In the genomic region with DNA sequence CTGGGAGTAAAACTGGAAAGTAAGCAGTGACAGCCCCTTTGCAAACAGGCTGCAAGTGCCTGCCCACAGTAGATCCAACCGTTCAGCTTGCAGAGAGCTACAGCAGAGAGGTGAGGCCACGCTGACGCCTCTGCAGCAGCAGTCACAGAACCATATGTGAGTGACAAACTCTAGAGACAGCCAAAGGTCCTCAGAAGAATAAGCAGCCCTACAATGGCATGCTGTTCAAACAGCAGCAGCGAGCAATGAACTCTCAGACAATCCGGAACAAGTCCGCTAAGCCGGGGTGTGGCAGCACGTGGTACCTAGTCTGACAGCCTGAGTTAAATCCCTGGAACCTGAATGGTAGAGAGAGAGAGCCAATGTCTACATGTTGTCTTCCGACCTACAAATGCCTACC, we compare ENCODE assay signal across 10 mouse cellular contexts. TPM values are rescaled to one million over a fixed set of nuclear protein-coding genes. Genes with fewer than 3 reads are reported as not detected.
DNase-seq lines count a peak whose midpoint lies in the region; ATAC-seq and TF ChIP-seq lines count a peak whose summit lies in the region.
"Had no signal": no experiment of that assay in that cellular context is flagged by ENCODE, and none has a peak within 500 bp of the region (broad histone marks: within the 10 kb centered on the region; RNA-seq: fewer than 3 reads in every experiment).

No protein-coding gene starts in this region.

- intact Hi-C loops in left cerebral cortex, postnatal 10 days (cut with DNase I): no loop called here

- TF ChIP-seq POLR2A in cortical plate, adult 2 months (IDR thresholded peaks at IDR 0.05; ENCODE audit: extremely low read depth, insufficient read depth, low read length): no peak

- WGBS in liver, embryonic 13.5 days (ENCODE audit: insufficient replicate concordance): 54% methylated on average over 9 of the region's 9 CpGs

- H3K9ac ChIP-seq in liver, embryonic 13.5 days: peak overlapping the region; percentile 7; the same call in 1 of the 2 replicates

- H3K4me2 ChIP-seq in liver, embryonic 13.5 days: peak overlapping the region; percentile 27

- H3K4me3 ChIP-seq in cortical plate, adult 2 months (ENCODE audit: insufficient read depth, low read length): peak overlapping the region; percentile 3; the same call in 1 of the 2 replicates
- peak overlapping the region; percentile 2 for H3K4me3 ChIP-seq in liver, embryonic 13.5 days (replicated peaks)

- no peaks in the 10 kb centered on the region for H3K27me3 ChIP-seq in liver, embryonic 13.5 days

- ATAC-seq in liver, embryonic 13.5 days (ENCODE audit: low read depth): no peak
- no peak for ATAC-seq in frontal cortex, adult (ENCODE audit: low TSS enrichment)
- ATAC-seq: forebrain, embryonic 16.5 days had no signal

- H3K27ac ChIP-seq in cortical plate, adult 2 months (ENCODE audit: insufficient read depth, low read length): peak overlapping the region; percentile 2; the same call in 1 of the 2 replicates
- no peak overlapping the region for H3K27ac ChIP-seq in liver, embryonic 13.5 days

- H3K9me3 ChIP-seq in liver, embryonic 13.5 days (replicated peaks): no peaks in the 10 kb centered on the region

- H3K4me1 ChIP-seq in cortical plate, adult 2 months (ENCODE audit: control insufficient read depth, insufficient read depth, low read length): peaks cover 19% of the 10 kb centered on the region
- peaks cover 88% of the 10 kb centered on the region for H3K4me1 ChIP-seq in liver, embryonic 13.5 days (replicated peaks)

- H3K36me3 ChIP-seq in liver, embryonic 13.5 days: no peaks in the 10 kb centered on the region

- peak; percentile 24 to 27 for DNase-seq in layer of hippocampus, postnatal 36 days
- no peak for DNase-seq in layer of hippocampus, postnatal 14 days (ENCODE audit: low spot score in 2 of 2)
- DNase-seq in R1 (ENCODE audit: low read depth, low spot score): peak; percentile 49
- DNase-seq in liver, embryonic 13.5 days: no peak
- DNase-seq in kidney, adult 9 months: no peak
- DNase-seq in left cerebral cortex, postnatal 10 days (ENCODE audit: extremely low spot score in 1 of 2, low spot score in 2 of 2): no peak
- DNase-seq: kidney, postnatal 14 days had no signal

- no peak for TF ChIP-seq CTCF in cortical plate, adult 2 months (IDR thresholded peaks at IDR 0.05; ENCODE audit: extremely low read depth, insufficient read depth, low read length)

RNA-seq across cellular contexts. Expression of a gene that starts 2.0 kb away (rescaled TPM):
- 10 to 100 TPM; 96.8 to 96.9 TPM for total RNA-seq in layer of hippocampus, postnatal 36 days (2021)
- total RNA-seq in layer of hippocampus, postnatal 14 days (2021): 10 to 100 TPM; 87.7 to 90.7 TPM
- 60.0 and 64.6 TPM in 2 replicates for polyA plus RNA-seq in cortical plate, adult 2 months (2012; rRNA removed)
- polyA plus RNA-seq in liver, embryonic 13.5 days (2015; fragmentation: Nextera tagmentation; extraction: Ambion mirVana): 12.5 TPM in 2 replicates
- 10 to 100 TPM; 78.0 to 80.4 TPM for total RNA-seq in left cerebral cortex, postnatal 10 days (2021)

RNA-seq across cellular contexts. Expression of a gene that starts 15.1 kb away (rescaled TPM):
- 100 to 1,000 TPM; 453 to 485 TPM for total RNA-seq in layer of hippocampus, postnatal 36 days (2021)
- 100 to 1,000 TPM; 457 to 460 TPM for total RNA-seq in layer of hippocampus, postnatal 14 days (2021)
- 394 and 406 TPM in 2 replicates for polyA plus RNA-seq in cortical plate, adult 2 months (2012; rRNA removed)
- 556 and 610 TPM in 2 replicates for polyA plus RNA-seq in liver, embryonic 13.5 days (2015; fragmentation: Nextera tagmentation; extraction: Ambion mirVana)
- total RNA-seq in left cerebral cortex, postnatal 10 days (2021): 100 to 1,000 TPM; 499 to 506 TPM

RNA-seq across cellular contexts. Expression of a gene that starts 30.8 kb away (rescaled TPM):
- total RNA-seq in layer of hippocampus, postnatal 36 days (2021): 100 to 1,000 TPM; 172 to 181 TPM
- 100 to 1,000 TPM; 180 to 193 TPM for total RNA-seq in layer of hippocampus, postnatal 14 days (2021)
- 77.7 and 79.8 TPM in 2 replicates for polyA plus RNA-seq in cortical plate, adult 2 months (2012; rRNA removed)
- polyA plus RNA-seq in liver, embryonic 13.5 days (2015; fragmentation: Nextera tagmentation; extraction: Ambion mirVana): 6.9 and 7.6 TPM in 2 replicates
- 100 to 1,000 TPM; 222 to 247 TPM for total RNA-seq in left cerebral cortex, postnatal 10 days (2021)

Comparison
In these comparisons a context has a peak if more than half of its experiments do, and no peak if none do; other contexts are left out.
1. DNase-seq: peak in layer of hippocampus, postnatal 36 days (2 of 2) and R1 (single experiment); none in layer of hippocampus, postnatal 14 days (0 of 2), liver, embryonic 13.5 days (single experiment), kidney, adult 9 months (single experiment) and left cerebral cortex, postnatal 10 days (0 of 2).